Mouse (Mus musculus) forebrain, embryonic 11.5 days (tissue): ENCODE data around the gene Dnajc17. TPM values are rescaled to one million over a fixed set of nuclear protein-coding genes. Genes with fewer than 3 reads are reported as not detected.

Experiments
- ATAC-seq: fragments of 200-750 bp; cut with Nextera tagmentation; replicated peaks from 2 replicates; pipeline ENCODE4 v1.8.0; 2017; ENCODE audit warnings: moderate TSS enrichment; ENCODE audit not compliant: low FRiP score
- DNase-seq: peaks from one replicate; pipeline ENCODE4 v3.0.0-alpha.2; 2017; ENCODE audit warnings: low spot score
- H3K27ac ChIP-seq: fragments of 300-500 bp; sonication (generic); 2 replicates; pipeline ENCODE4 v1.5.1; 2014; ENCODE audit warnings: low read depth, low read length
- H3K27me3 ChIP-seq: fragments of 300-500 bp; sonication (generic); 2 replicates; pipeline ENCODE4 v1.6.1; 2014; ENCODE audit warnings: mild to moderate bottlenecking, low read length, mixed read lengths; ENCODE audit not compliant: control insufficient read depth, insufficient read depth
- H3K36me3 ChIP-seq: fragments of 300-500 bp; sonication (generic); 2 replicates; pipeline ENCODE4 v1.6.1; 2014; ENCODE audit warnings: mild to moderate bottlenecking, low read length, moderate library complexity, mixed read lengths; ENCODE audit not compliant: control insufficient read depth, insufficient read depth
- H3K4me1 ChIP-seq: fragments of 300-500 bp; sonication (generic); replicated peaks from 2 replicates; pipeline ENCODE4 v1.6.1; 2014; ENCODE audit warnings: low read length, mixed read lengths; ENCODE audit not compliant: control insufficient read depth, insufficient read depth
- H3K4me2 ChIP-seq: fragments of 300-500 bp; sonication (generic); 2 replicates; pipeline ENCODE4 v1.6.1; 2014; ENCODE audit warnings: low read depth, mild to moderate bottlenecking, low read length, moderate library complexity, mixed read lengths; ENCODE audit not compliant: severe bottlenecking
- H3K4me3 ChIP-seq: fragments of 300-500 bp; sonication (generic); 2 replicates; pipeline ENCODE4 v1.5.1; 2014; ENCODE audit warnings: low read depth, low read length
- H3K9ac ChIP-seq: fragments of 300-500 bp; sonication (generic); 2 replicates; pipeline ENCODE4 v1.6.1; 2014; ENCODE audit warnings: low read length
- H3K9me3 ChIP-seq: fragments of 300-500 bp; sonication (generic); 2 replicates; pipeline ENCODE4 v1.6.1; 2016; ENCODE audit warnings: low read length, mixed read lengths; ENCODE audit not compliant: control insufficient read depth
- WGBS: fragments of 180-500 bp; shearing (Covaris S2); extraction: QIAGEN DNeasy Blood & Tissue Kit; methylation state at CpG from one replicate; pipeline ENCODE4 v1.1.7; 2014; 5-methylcytosine and 5-hydroxymethylcytosine counted together
- polyA plus RNA-seq: library from polyadenylated mRNA; unstranded; fragments of >200 nt; fragmentation: Nextera tagmentation; extraction: Ambion mirVana; gene quantifications from 2 replicates; pipeline ENCODE4 v1.2.1, GENCODE M21; 2014

Gene Dnajc17
- polyA plus RNA-seq, 1 experiment from 2014 or later: 27.1 TPM

DNA sequence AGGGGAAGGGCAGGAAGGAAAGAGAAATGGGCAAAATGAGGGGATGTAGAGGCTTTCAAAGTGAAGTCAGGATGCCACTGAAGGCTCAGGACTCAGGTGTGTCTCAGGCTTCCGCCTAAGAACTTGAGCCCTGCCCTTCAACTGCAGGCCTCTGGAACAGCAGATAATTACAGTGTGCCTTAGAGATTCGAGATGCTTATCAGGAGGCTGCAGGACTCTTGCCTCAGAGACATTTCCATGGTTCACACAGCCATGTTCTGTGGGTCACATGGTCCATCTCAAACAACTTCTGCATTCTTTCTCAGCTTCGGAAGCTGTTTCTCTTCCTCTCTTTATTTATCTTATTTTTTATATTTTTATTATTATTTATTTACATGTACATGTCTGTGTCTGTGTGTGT lies 45.5 kb downstream of the Dnajc17 start:
- ATAC-seq (no peak), DNase-seq (no peak)
- H3K27me3 ChIP-seq: peaks cover 19% of the 10 kb centered on the region
- no peak overlapping the region for H3K4me3 ChIP-seq
- H3K36me3 ChIP-seq: no peaks in the 10 kb centered on the region
- peaks cover 14% of the 10 kb centered on the region; the same call in 1 of the 2 replicates for H3K4me1 ChIP-seq
- H3K9me3 ChIP-seq: no peaks in the 10 kb centered on the region
- WGBS: 77% methylated on average over 3 of the region's 3 CpGs
- H3K27ac ChIP-seq: no peak overlapping the region
- no peak overlapping the region for H3K9ac ChIP-seq
- no peak overlapping the region for H3K4me2 ChIP-seq

DNA sequence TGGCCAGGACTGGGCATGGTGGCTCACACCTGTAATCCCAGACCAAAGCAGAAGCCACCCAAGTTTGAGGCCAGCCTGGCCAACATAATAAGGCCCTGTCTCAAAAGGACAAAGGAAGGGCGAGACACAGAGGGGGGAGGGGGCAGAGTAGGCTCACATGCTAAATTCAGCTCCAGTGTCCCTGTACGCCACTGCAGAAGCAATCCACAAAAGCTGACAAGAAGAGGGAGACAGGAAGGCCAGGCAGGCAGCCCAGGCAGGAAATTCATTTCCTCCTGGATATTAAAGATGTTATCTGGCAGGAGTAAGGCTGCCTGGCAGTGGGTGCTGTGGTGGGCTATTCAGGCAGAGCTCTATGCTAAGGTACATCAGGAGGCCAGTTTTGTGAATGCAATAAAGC lies 47.3 kb downstream of the Dnajc17 start:
- Histone ChIP-seq H3K9me3 (no peaks in the 10 kb centered on the region), H3K4me2 (no peak overlapping the region), H3K4me3 (no peak overlapping the region), H3K27me3 (peaks cover 5% of the 10 kb centered on the region; the same call in 1 of the 2 replicates), H3K9ac (no peak overlapping the region), H3K27ac (no peak overlapping the region), H3K4me1 (0 out of 2 replicates have a peak, but pooled peaks cover 6% of the 10 kb centered on the region), H3K36me3 (no peaks in the 10 kb centered on the region)
- no peak for ATAC-seq
- WGBS: 26% methylated on average over 2 of the region's 2 CpGs
- no peak for DNase-seq

DNA sequence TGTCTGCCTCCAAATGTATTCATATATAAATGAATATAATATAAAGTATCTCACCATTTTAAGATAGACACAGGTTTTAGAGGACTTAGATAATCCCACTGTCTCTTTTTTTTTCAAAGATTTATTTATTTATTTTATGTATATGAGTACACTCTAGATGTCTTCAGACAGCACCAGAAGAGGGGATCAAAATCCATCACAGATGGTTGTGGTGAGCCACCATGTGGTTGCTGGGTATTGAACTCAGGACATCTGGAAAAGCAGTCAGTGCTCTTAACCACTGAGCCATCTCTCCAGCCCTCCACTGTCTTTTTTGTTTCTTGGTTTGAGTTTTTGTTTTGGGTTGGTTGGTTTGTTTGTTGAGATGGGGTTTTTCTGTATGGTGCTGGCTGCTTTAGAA lies 50.8 kb downstream of the Dnajc17 start:
- Histone ChIP-seq H3K27ac (no peak overlapping the region), H3K4me3 (no peak overlapping the region), H3K27me3 (no peaks in the 10 kb centered on the region), H3K9ac (no peak overlapping the region), H3K9me3 (no peaks in the 10 kb centered on the region), H3K36me3 (no peaks in the 10 kb centered on the region), H3K4me1 (peaks cover 15% of the 10 kb centered on the region; the same call in 1 of the 2 replicates), H3K4me2 (no peak overlapping the region)
- no peak for DNase-seq
- no peak for ATAC-seq

GRCm38 (mm10) chr2:119156681-119157572 lies 51.7 kb downstream of the Dnajc17 start, which contains the start of gene Rmdn3:
Rmdn3 (minus strand) TSS chr2:119157034.
- H3K4me1 ChIP-seq: peaks cover 15% of the 10 kb centered on the region; the same call in 1 of the 2 replicates
- peak; percentile 90 for ATAC-seq

GRCm38 (mm10) chr2:119156081-119156680 lies 52.4 kb downstream of the Dnajc17 start:
- no peaks in the 10 kb centered on the region; the same call in 1 of the 2 replicates for H3K36me3 ChIP-seq
- 7% methylated on average over 34 of the region's 34 CpGs for WGBS
- peak; percentile 59 for DNase-seq
- no peaks in the 10 kb centered on the region for H3K27me3 ChIP-seq
- H3K27ac ChIP-seq: no peak overlapping the region
- H3K4me2 ChIP-seq: peak overlapping the region; percentile 77
- H3K4me3 ChIP-seq: peak overlapping the region; percentile 98
- ATAC-seq: 0 out of 2 replicates have a peak, but pooled peaks have one; percentile 6
- peaks cover 14% of the 10 kb centered on the region; the same call in 1 of the 2 replicates for H3K4me1 ChIP-seq
- peak overlapping the region; percentile 90 for H3K9ac ChIP-seq
- no peaks in the 10 kb centered on the region for H3K9me3 ChIP-seq

More at GRCm38 (mm10) chr2:119156681-119157572, 51.7 kb downstream of the Dnajc17 start, which contains the start of gene Rmdn3:
- H3K9me3 ChIP-seq: no peaks in the 10 kb centered on the region
- peak within 1 kb of the TSS; percentile 47; the same call in 1 of the 2 replicates for H3K27ac ChIP-seq
- H3K27me3 ChIP-seq: no peaks in the 10 kb centered on the region
- H3K9ac ChIP-seq: peak within 1 kb of the TSS; percentile 90
- H3K4me2 ChIP-seq: peak within 1 kb of the TSS; percentile 77
- H3K4me3 ChIP-seq: peak within 1 kb of the TSS; percentile 98
- under 1% methylated on average over 50 of the region's 57 CpGs for WGBS
- no peaks in the 10 kb centered on the region; the same call in 1 of the 2 replicates for H3K36me3 ChIP-seq
- DNase-seq: peak; percentile 96

GRCm38 (mm10) chr2:119155388-119155787 lies 53.2 kb downstream of the Dnajc17 start:
- H3K9me3 ChIP-seq: no peaks in the 10 kb centered on the region
- H3K9ac ChIP-seq: peak overlapping the region; percentile 90
- ATAC-seq: no peak
- H3K4me2 ChIP-seq: peak overlapping the region; percentile 77
- no peak for DNase-seq
- H3K4me3 ChIP-seq: no peak overlapping the region
- 86% methylated on average over 9 of the region's 9 CpGs for WGBS
- peaks cover 13% of the 10 kb centered on the region; the same call in 1 of the 2 replicates for H3K4me1 ChIP-seq
- no peaks in the 10 kb centered on the region for H3K27me3 ChIP-seq
- H3K27ac ChIP-seq: no peak overlapping the region
- no peaks in the 10 kb centered on the region; the same call in 1 of the 2 replicates for H3K36me3 ChIP-seq

DNA sequence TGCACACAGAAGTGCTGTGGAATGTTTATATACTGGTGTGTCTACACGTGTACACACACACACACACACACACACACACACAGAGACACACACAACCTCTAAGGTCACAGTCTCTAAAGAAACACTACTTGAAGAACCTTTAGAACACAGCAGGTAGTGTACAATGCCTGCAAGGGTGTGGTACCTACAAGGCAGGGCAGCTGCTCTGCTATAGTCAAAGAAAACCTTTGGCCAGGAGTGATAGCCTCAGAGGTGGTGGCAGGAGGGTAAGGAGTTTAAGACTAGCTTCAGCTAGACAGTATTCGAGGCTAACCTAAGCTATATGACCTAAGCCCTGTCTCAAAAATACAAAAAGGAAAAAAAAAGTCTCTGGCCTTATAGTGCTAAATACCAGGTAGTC lies 53.9 kb downstream of the Dnajc17 start:
- no peaks in the 10 kb centered on the region; the same call in 1 of the 2 replicates for H3K36me3 ChIP-seq
- H3K4me1 ChIP-seq: peaks cover 13% of the 10 kb centered on the region; the same call in 1 of the 2 replicates
- no peak overlapping the region for H3K4me2 ChIP-seq
- 82% methylated on average over 2 of the region's 2 CpGs for WGBS
- no peak overlapping the region for H3K27ac ChIP-seq
- no peaks in the 10 kb centered on the region for H3K27me3 ChIP-seq
- H3K4me3 ChIP-seq: no peak overlapping the region
- H3K9ac ChIP-seq: no peak overlapping the region
- ATAC-seq (no peak), DNase-seq (no peak)
- no peaks in the 10 kb centered on the region for H3K9me3 ChIP-seq

GRCm38 (mm10) chr2:119152255-119152654 lies 56.3 kb downstream of the Dnajc17 start:
- Histone ChIP-seq H3K4me2 (no peak overlapping the region), H3K9ac (no peak overlapping the region), H3K4me1 (peaks cover 10% of the 10 kb centered on the region; the same call in 1 of the 2 replicates), H3K27me3 (no peaks in the 10 kb centered on the region), H3K4me3 (no peak overlapping the region), H3K36me3 (no peaks in the 10 kb centered on the region; the same call in 1 of the 2 replicates), H3K9me3 (no peaks in the 10 kb centered on the region), H3K27ac (no peak overlapping the region)
- WGBS: 94% methylated on average over 6 of the region's 6 CpGs
- DNase-seq (no peak), ATAC-seq (no peak)
